12 mouse cellular contexts compared by ENCODE assay signal in genomic region chr14:25318909-25319308, GRCm38 (mm10).
DNase-seq lines count a peak whose midpoint lies in the region; ATAC-seq and TF ChIP-seq lines count a peak whose summit lies in the region.
"Had no signal": no experiment of that assay in that cellular context is flagged by ENCODE, and none has a peak within 500 bp of the region (broad histone marks: within the 10 kb centered on the region; RNA-seq: fewer than 3 reads in every experiment).

No protein-coding gene starts in this region.

- TF ChIP-seq CTCF in kidney, adult 2 months (conservative IDR thresholded peaks at IDR 0.05; ENCODE audit: insufficient read depth, insufficient read length, low read depth, low read length): no peak

- DNase-seq in kidney, adult 2 months: no peak
- DNase-seq in forebrain, embryonic 10.5 days (ENCODE audit: extremely low spot score, low spot score): no peak
- DNase-seq in adrenal gland, postnatal 4 days (ENCODE audit: low spot score in 2 of 2): no peak
- no peak for DNase-seq in spleen, postnatal 14 days (ENCODE audit: low spot score in 2 of 2)
- no peak for DNase-seq in layer of hippocampus, adult 9-10 months (ENCODE audit: low spot score)
- DNase-seq: adrenal gland, adult 2 months; gastrocnemius, postnatal 14 days; left cerebral cortex, postnatal 4 days had no signal

- no peak for ATAC-seq in kidney, embryonic 16.5 days (ENCODE audit: low FRiP score, low TSS enrichment)
- no peak for ATAC-seq in hindbrain, embryonic 15.5 days (ENCODE audit: low FRiP score, low read depth)
- no peak for ATAC-seq in midbrain, embryonic 16.5 days

- no peak for TF ChIP-seq POLR2A in kidney, adult 2 months (IDR thresholded peaks at IDR 0.05; ENCODE audit: low read depth, low read length)

- WGBS in kidney, embryonic 16.5 days: 75% methylated on average over 12 of the region's 12 CpGs
- 86% methylated on average over 12 of the region's 12 CpGs for WGBS in kidney, adult 2 months
- WGBS in forebrain, embryonic 10.5 days: 56% methylated on average over 12 of the region's 12 CpGs
- WGBS in hindbrain, embryonic 15.5 days: 38% methylated on average over 12 of the region's 12 CpGs
- WGBS in midbrain, embryonic 16.5 days: 30% methylated on average over 12 of the region's 12 CpGs

- peaks cover 28% of the 10 kb centered on the region for H3K4me1 ChIP-seq in kidney, embryonic 16.5 days (ENCODE audit: insufficient read depth, low read length)
- H3K4me1 ChIP-seq in kidney, adult 2 months (ENCODE audit: control insufficient read depth, insufficient read depth, low read length): 0 out of 2 replicates have a peak, but pooled peaks cover 5% of the 10 kb centered on the region
- peaks cover 86% of the 10 kb centered on the region for H3K4me1 ChIP-seq in forebrain, embryonic 10.5 days
- peaks cover 47% of the 10 kb centered on the region for H3K4me1 ChIP-seq in hindbrain, embryonic 15.5 days (replicated peaks)
- H3K4me1 ChIP-seq in midbrain, embryonic 16.5 days (ENCODE audit: control insufficient read depth, insufficient read depth, low read length): peaks cover 26% of the 10 kb centered on the region

- H3K4me2 ChIP-seq in kidney, embryonic 16.5 days (replicated peaks; ENCODE audit: low read depth, low read length): no peak overlapping the region
- no peak overlapping the region for H3K4me2 ChIP-seq in hindbrain, embryonic 15.5 days
- no peak overlapping the region for H3K4me2 ChIP-seq in midbrain, embryonic 16.5 days (ENCODE audit: low read length)

- H3K27me3 ChIP-seq in kidney, embryonic 16.5 days (ENCODE audit: insufficient read depth, low read length): no peaks in the 10 kb centered on the region
- no peaks in the 10 kb centered on the region for H3K27me3 ChIP-seq in kidney, adult 2 months (replicated peaks; ENCODE audit: control insufficient read depth, insufficient read depth, low read length)
- H3K27me3 ChIP-seq in forebrain, embryonic 10.5 days (ENCODE audit: poor library complexity, severe bottlenecking): peaks cover 41% of the 10 kb centered on the region
- H3K27me3 ChIP-seq in hindbrain, embryonic 15.5 days: no peaks in the 10 kb centered on the region
- H3K27me3 ChIP-seq in midbrain, embryonic 16.5 days (ENCODE audit: control insufficient read depth, insufficient read depth, low read depth, low read length): no peaks in the 10 kb centered on the region

- H3K9ac ChIP-seq in kidney, embryonic 16.5 days (replicated peaks; ENCODE audit: low read length): no peak overlapping the region
- no peak overlapping the region for H3K9ac ChIP-seq in hindbrain, embryonic 15.5 days
- no peak overlapping the region for H3K9ac ChIP-seq in midbrain, embryonic 16.5 days (ENCODE audit: low read depth, low read length)

- H3K9me3 ChIP-seq in kidney, embryonic 16.5 days (ENCODE audit: low read length): no peaks in the 10 kb centered on the region
- H3K9me3 ChIP-seq in forebrain, embryonic 10.5 days: no peaks in the 10 kb centered on the region
- H3K9me3 ChIP-seq in hindbrain, embryonic 15.5 days: no peaks in the 10 kb centered on the region
- no peaks in the 10 kb centered on the region for H3K9me3 ChIP-seq in midbrain, embryonic 16.5 days (replicated peaks; ENCODE audit: control insufficient read depth, low read length, poor library complexity, severe bottlenecking)

- peak overlapping the region; percentile 85; the same call in 1 of the 2 replicates for H3K27ac ChIP-seq in kidney, embryonic 16.5 days (ENCODE audit: low read length)
- no peak overlapping the region for H3K27ac ChIP-seq in kidney, adult 2 months (ENCODE audit: insufficient read depth, low read depth, low read length)
- peak overlapping the region; percentile 94 for H3K27ac ChIP-seq in forebrain, embryonic 10.5 days
- peak overlapping the region; percentile 76 for H3K27ac ChIP-seq in hindbrain, embryonic 15.5 days (replicated peaks)
- H3K27ac ChIP-seq in midbrain, embryonic 16.5 days (ENCODE audit: low read length): peak overlapping the region; percentile 89

- H3K4me3 ChIP-seq in kidney, embryonic 16.5 days (ENCODE audit: low read length): no peak overlapping the region
- no peak overlapping the region for H3K4me3 ChIP-seq in kidney, adult 2 months (ENCODE audit: insufficient read depth, low read depth, low read length)
- no peak overlapping the region for H3K4me3 ChIP-seq in forebrain, embryonic 10.5 days
- H3K4me3 ChIP-seq in hindbrain, embryonic 15.5 days: no peak overlapping the region
- H3K4me3 ChIP-seq in midbrain, embryonic 16.5 days (ENCODE audit: low read depth, low read length): no peak overlapping the region
- H3K4me3 ChIP-seq: erythroblast, embryonic 14.5 days had no signal

- H3K36me3 ChIP-seq in kidney, embryonic 16.5 days (ENCODE audit: insufficient read depth, low read length): no peaks in the 10 kb centered on the region
- H3K36me3 ChIP-seq in kidney, adult 2 months (ENCODE audit: control insufficient read depth, insufficient read depth, low read length): no peaks in the 10 kb centered on the region
- H3K36me3 ChIP-seq in forebrain, embryonic 10.5 days (replicated peaks): no peaks in the 10 kb centered on the region
- H3K36me3 ChIP-seq in hindbrain, embryonic 15.5 days: no peaks in the 10 kb centered on the region
- H3K36me3 ChIP-seq in midbrain, embryonic 16.5 days (ENCODE audit: control insufficient read depth, insufficient read depth, low read length): no peaks in the 10 kb centered on the region
